ENCODE assay signal across 9 mouse cellular contexts in the genomic region with DNA sequence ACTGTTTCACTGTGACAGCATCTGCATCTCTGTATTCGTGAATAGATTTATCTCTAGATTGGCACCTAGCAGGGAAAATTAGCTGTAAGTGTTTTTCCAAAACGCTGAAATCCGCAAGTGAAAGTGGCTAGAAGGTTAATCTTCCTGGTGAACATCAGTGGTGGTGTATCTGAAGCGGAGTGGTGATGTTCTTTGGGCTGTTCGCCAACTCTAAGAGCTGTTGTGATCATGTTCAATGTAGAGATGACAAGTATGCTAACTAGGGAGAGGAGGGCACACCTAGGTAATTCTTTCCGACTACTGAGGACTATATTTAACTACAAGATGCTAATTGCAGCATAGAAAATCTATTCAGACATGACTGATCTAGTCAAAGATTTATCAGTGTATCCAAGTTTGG. TPM values are rescaled to one million over a fixed set of nuclear protein-coding genes. Genes with fewer than 3 reads are reported as not detected.
DNase-seq lines count a peak whose midpoint lies in the region; ATAC-seq and TF ChIP-seq lines count a peak whose summit lies in the region.
"Had no signal": no experiment of that assay in that cellular context is flagged by ENCODE, and none has a peak within 500 bp of the region (broad histone marks: within the 10 kb centered on the region; RNA-seq: fewer than 3 reads in every experiment).

No protein-coding gene starts in this region.

- H3K4me1 ChIP-seq in heart, embryonic 10.5 days, result peaks cover 8% of the 10 kb centered on the region; the same call in 1 of the 2 replicates
- no peaks in the 10 kb centered on the region for H3K4me1 ChIP-seq in stomach, postnatal 0 days (replicated peaks; ENCODE audit: control insufficient read depth, insufficient read depth)
- H3K4me1 ChIP-seq: liver, embryonic 12.5 days had no signal

- DNase-seq in heart, embryonic 10.5 days (ENCODE audit: low spot score), result no peak
- no peak for DNase-seq in heart, postnatal 14 days
- DNase-seq in right cerebral cortex, postnatal 10 days (ENCODE audit: low spot score in 2 of 2), result peak; percentile 52 to 62
- no peak for DNase-seq in right cerebral cortex, postnatal 4 days
- DNase-seq in layer of hippocampus, adult 9-11 months, result peak; percentile 19
- no peak for DNase-seq in stomach, postnatal 0 days (ENCODE audit: low spot score)
- no peak for DNase-seq in embryo, embryonic 11 days
- no peak for DNase-seq in ovary, postnatal 10 days (ENCODE audit: low spot score)

- 28% methylated on average over 6 of the region's 6 CpGs for WGBS in heart, embryonic 10.5 days
- WGBS in stomach, postnatal 0 days, result 45% methylated on average over 6 of the region's 6 CpGs

- H3K27me3 ChIP-seq in heart, embryonic 10.5 days (ENCODE audit: insufficient read depth, poor library complexity, severe bottlenecking), result no peaks in the 10 kb centered on the region
- H3K27me3 ChIP-seq in stomach, postnatal 0 days (ENCODE audit: control insufficient read depth, insufficient read depth, low read length), result no peaks in the 10 kb centered on the region

- H3K27ac ChIP-seq in heart, embryonic 10.5 days, result no peak overlapping the region
- H3K27ac ChIP-seq in stomach, postnatal 0 days (replicated peaks), result no peak overlapping the region
- H3K27ac ChIP-seq: liver, embryonic 12.5 days had no signal

- TF ChIP-seq EP300 in stomach, postnatal 0 days (optimal IDR thresholded peaks at IDR 0.05), result no peak

- ATAC-seq in stomach, postnatal 0 days (ENCODE audit: low FRiP score, low TSS enrichment), result no peak
- ATAC-seq: liver, embryonic 12.5 days had no signal

- no peak for TF ChIP-seq CTCF in stomach, postnatal 0 days (IDR thresholded peaks at IDR 0.05; ENCODE audit: low read depth)

- intact Hi-C loops in heart, postnatal 14 days (cut with DNase I), result loop anchor here (10.0 kb wide), 1 partner anchor 1855 kb away; no protein-coding TSS in a partner anchor

- H3K36me3 ChIP-seq in heart, embryonic 10.5 days, result no peaks in the 10 kb centered on the region
- no peaks in the 10 kb centered on the region for H3K36me3 ChIP-seq in stomach, postnatal 0 days (ENCODE audit: control insufficient read depth, insufficient read depth, low read length)
- H3K36me3 ChIP-seq: liver, embryonic 12.5 days had no signal

- H3K4me3 ChIP-seq in heart, embryonic 10.5 days, result peak overlapping the region; percentile 24; the same call in 1 of the 2 replicates
- H3K4me3 ChIP-seq in stomach, postnatal 0 days (ENCODE audit: low read depth, low read length), result no peak overlapping the region
- H3K4me3 ChIP-seq: liver, embryonic 12.5 days had no signal

- H3K9me3 ChIP-seq in heart, embryonic 10.5 days, result no peaks in the 10 kb centered on the region
- H3K9me3 ChIP-seq in stomach, postnatal 0 days (ENCODE audit: control insufficient read depth, low read length), result no peaks in the 10 kb centered on the region
- H3K9me3 ChIP-seq: liver, embryonic 12.5 days had no signal

- H3K4me2 ChIP-seq in stomach, postnatal 0 days (replicated peaks; ENCODE audit: low read depth), result no peak overlapping the region
- H3K4me2 ChIP-seq: liver, embryonic 12.5 days had no signal

- no peak overlapping the region for H3K9ac ChIP-seq in stomach, postnatal 0 days (ENCODE audit: low read length)
- H3K9ac ChIP-seq: liver, embryonic 12.5 days had no signal

RNA-seq across cellular contexts. Expression of a gene that starts 1.7 kb away (rescaled TPM):
- polyA plus RNA-seq in heart, embryonic 10.5 days (2016; fragmentation: Nextera tagmentation; extraction: Ambion mirVana), result 0.16 and 0.39 TPM in 2 replicates
- under 1 TPM; 0.32 to 0.45 TPM for total RNA-seq in heart, postnatal 14 days (2021)
- polyA plus RNA-seq in stomach, postnatal 0 days (2015; fragmentation: Nextera tagmentation; extraction: Ambion mirVana), result 2.3 and 3.0 TPM in 2 replicates

Comparison
In these comparisons a context has a peak if more than half of its experiments do, and no peak if none do; other contexts are left out.
1. DNase-seq: peak in right cerebral cortex, postnatal 10 days (2 of 2) and layer of hippocampus, adult 9-11 months (single experiment); none in heart, embryonic 10.5 days (single experiment), heart, postnatal 14 days (0 of 2), right cerebral cortex, postnatal 4 days (single experiment), stomach, postnatal 0 days (single experiment), embryo, embryonic 11 days (single experiment) and ovary, postnatal 10 days (single experiment).